Mouse (Mus musculus) CH12.LX (cell line): ENCODE results near the gene Cnbp.

ENCODE experiments used
- CHD1 ChIP-seq: IDR thresholded peaks from 2 replicates; pipeline ENCODE4 v1.6.1; 2012; ENCODE audit warnings: low read depth, low read length, improper control_type of control experiment, inconsistent platforms
- CHD2 ChIP-seq: IDR thresholded peaks from 2 replicates; pipeline ENCODE4 v1.6.1; 2011; ENCODE audit warnings: low read length, improper control_type of control experiment
- JUN ChIP-seq: IDR thresholded peaks from 2 replicates; pipeline ENCODE4 v1.6.1; 2011; ENCODE audit warnings: low read depth, mild to moderate bottlenecking, low read length, improper control_type of control experiment, moderate library complexity; ENCODE audit not compliant: insufficient read depth
- ZKSCAN1 ChIP-seq: IDR thresholded peaks from 2 replicates; pipeline ENCODE4 v1.6.1; 2012; ENCODE audit warnings: low read depth, inconsistent platforms, low read length, improper control_type of control experiment, borderline replicate concordance

- TF ChIP-seq ZKSCAN1 (no peak), CHD2 (no peak), JUN (no peak), CHD1 (no peak)
These were observed 38.2 kb downstream of the Cnbp start for GRCm38 (mm10) chr6:87812656-87813055.
